Mouse (Mus musculus) embryonic facial prominence, embryonic 15.5 days (tissue): Measurements from ENCODE around the gene Zfp526. TPM values are rescaled to one million over a fixed set of nuclear protein-coding genes. Genes with fewer than 3 reads are reported as not detected.

ENCODE experiments used
- ATAC-seq: fragments of 200-750 bp; cut with Nextera tagmentation; 2 replicates; pipeline ENCODE4 v1.8.0; 2017; ENCODE audit warnings: low read depth, moderate TSS enrichment; ENCODE audit not compliant: insufficient number of reproducible peaks, low FRiP score, low TSS enrichment
- H3K27ac ChIP-seq: fragments of 300-500 bp; sonication (generic); replicated peaks from 2 replicates; pipeline ENCODE4 v1.5.1; 2015; ENCODE audit warnings: mild to moderate bottlenecking, inconsistent platforms
- H3K27me3 ChIP-seq: fragments of 300-500 bp; sonication (generic); 2 replicates; pipeline ENCODE4 v1.6.1; 2015; ENCODE audit warnings: inconsistent platforms
- H3K36me3 ChIP-seq: fragments of 300-500 bp; sonication (generic); 2 replicates; pipeline ENCODE4 v1.6.1; 2015; ENCODE audit warnings: mild to moderate bottlenecking, inconsistent platforms
- H3K4me1 ChIP-seq: fragments of 300-500 bp; sonication (generic); 2 replicates; pipeline ENCODE4 v1.6.1; 2015; ENCODE audit warnings: inconsistent platforms
- H3K4me2 ChIP-seq: fragments of 300-500 bp; sonication (generic); replicated peaks from 2 replicates; pipeline ENCODE4 v1.6.1; 2015; ENCODE audit warnings: mild to moderate bottlenecking, inconsistent platforms
- H3K4me3 ChIP-seq: fragments of 300-500 bp; sonication (generic); replicated peaks from 2 replicates; pipeline ENCODE4 v1.5.1; 2015; ENCODE audit warnings: mild to moderate bottlenecking, inconsistent platforms
- H3K9ac ChIP-seq: fragments of 300-500 bp; sonication (generic); 2 replicates; pipeline ENCODE4 v1.6.1; 2015; ENCODE audit warnings: inconsistent platforms
- H3K9me3 ChIP-seq: fragments of 300-500 bp; sonication (generic); replicated peaks from 2 replicates; pipeline ENCODE4 v1.6.1; 2016; ENCODE audit warnings: inconsistent platforms
- WGBS: fragments of 180-500 bp; shearing (Covaris S2); methylation state at CpG from one replicate; pipeline ENCODE4 v1.1.7; 2015; 5-methylcytosine and 5-hydroxymethylcytosine counted together
- polyA plus RNA-seq: library from polyadenylated mRNA; unstranded; fragments of >200 nt; fragmentation: Nextera tagmentation; extraction: Ambion mirVana; gene quantifications from 2 replicates; pipeline ENCODE4 v1.2.1, GENCODE M21; 2015

The Zfp526 gene
- polyA plus RNA-seq, 1 experiment from 2014 or later: 3.3 TPM

DNA sequence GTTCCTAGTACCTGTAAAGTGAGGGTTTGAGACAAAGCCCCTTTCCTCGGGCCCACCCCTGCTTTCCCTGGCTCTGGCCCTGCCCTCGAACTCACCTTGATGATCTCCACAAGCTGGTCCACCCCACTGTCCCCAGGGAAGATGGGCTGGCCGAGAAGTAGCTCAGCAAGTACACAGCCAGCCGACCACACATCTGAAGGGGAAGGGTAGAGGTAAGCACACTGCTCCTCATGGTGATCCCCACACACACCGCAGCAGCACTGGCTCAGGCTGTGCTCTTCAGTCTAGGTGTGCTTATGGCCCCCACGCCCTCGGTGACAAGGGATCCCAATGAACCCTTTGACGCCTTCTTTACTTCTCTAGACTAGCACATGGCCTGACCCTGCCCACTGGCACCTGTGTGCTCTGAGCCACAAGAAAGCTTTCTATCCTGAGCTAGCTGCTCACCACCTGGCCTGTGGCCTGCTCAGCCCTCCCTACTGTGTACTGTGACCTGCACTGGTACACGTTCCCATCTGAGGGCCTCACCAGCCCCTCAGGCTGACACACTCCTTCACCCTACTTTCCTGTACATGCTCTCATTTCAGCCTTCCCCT lies 9.6 kb downstream of the Zfp526 start:
- Histone ChIP-seq H3K27ac (no peak overlapping the region), H3K4me3 (no peak overlapping the region), H3K4me1 (peaks cover 17% of the 10 kb centered on the region), H3K9me3 (no peaks in the 10 kb centered on the region), H3K27me3 (no peaks in the 10 kb centered on the region), H3K36me3 (peaks cover 96% of the 10 kb centered on the region), H3K9ac (no peak overlapping the region), H3K4me2 (no peak overlapping the region)
- ATAC-seq: no peak
- WGBS: 82% methylated on average over 9 of the region's 9 CpGs

DNA sequence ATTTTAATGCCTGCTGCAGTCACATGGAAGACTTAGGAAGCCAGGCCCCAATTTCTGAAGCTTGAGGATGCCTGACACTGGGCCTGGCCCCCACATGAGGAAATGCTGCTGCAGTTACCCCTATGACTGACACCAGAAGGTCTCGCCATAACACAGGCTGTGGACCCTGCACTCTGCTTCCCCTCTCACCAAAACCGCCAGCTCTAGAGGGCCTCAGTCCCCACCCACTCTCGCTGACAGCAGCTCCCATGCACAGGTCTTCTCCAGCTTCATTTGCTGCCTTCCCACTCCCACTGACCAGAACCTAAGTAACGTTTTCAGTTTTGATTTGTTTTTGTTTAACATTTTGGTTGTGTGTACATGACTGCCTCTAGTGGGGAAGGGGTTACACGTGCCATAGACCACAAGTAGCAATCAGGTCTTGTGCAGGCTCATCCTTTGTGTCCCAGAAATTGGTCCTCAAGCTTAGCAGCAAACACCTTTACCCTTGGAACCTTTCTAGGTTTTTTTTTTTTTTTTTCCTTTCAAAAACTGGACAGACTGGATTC lies 10.9 kb downstream of the Zfp526 start:
- WGBS: 49% methylated on average over 5 of the region's 5 CpGs
- Histone ChIP-seq H3K4me1 (peaks cover 30% of the 10 kb centered on the region), H3K27ac (no peak overlapping the region), H3K9me3 (no peaks in the 10 kb centered on the region), H3K4me2 (no peak overlapping the region), H3K36me3 (peaks cover 82% of the 10 kb centered on the region), H3K9ac (no peak overlapping the region), H3K4me3 (no peak overlapping the region), H3K27me3 (no peaks in the 10 kb centered on the region)
- ATAC-seq: no peak

DNA sequence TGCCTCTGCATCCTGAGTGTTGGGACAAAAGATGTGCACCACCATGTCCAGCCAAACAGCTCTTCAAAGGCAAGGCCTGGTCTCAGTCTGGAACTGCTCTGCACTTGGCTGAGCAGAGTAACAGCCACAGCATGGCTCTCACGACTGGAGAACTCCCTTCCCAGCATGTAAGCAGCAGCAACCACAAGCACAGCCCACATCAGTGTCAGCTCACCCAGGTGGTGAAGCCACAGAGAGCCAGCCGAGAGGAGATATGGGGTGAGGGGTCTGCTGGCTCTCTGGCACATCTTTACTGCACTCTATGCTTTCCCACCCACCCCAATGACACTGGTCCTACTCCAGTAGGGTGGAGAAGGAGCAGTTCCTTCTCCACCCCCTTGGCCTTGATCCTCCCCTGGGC lies 11.8 kb downstream of the Zfp526 start:
- 67% methylated on average over 2 of the region's 2 CpGs for WGBS
- no peak overlapping the region for H3K27ac ChIP-seq
- ATAC-seq: no peak
- H3K4me2 ChIP-seq: no peak overlapping the region
- no peaks in the 10 kb centered on the region for H3K9me3 ChIP-seq
- no peak overlapping the region for H3K4me3 ChIP-seq
- H3K9ac ChIP-seq: no peak overlapping the region
- peaks cover 28% of the 10 kb centered on the region for H3K4me1 ChIP-seq
- H3K36me3 ChIP-seq: peaks cover 73% of the 10 kb centered on the region
- H3K27me3 ChIP-seq: no peaks in the 10 kb centered on the region

- no peak for ATAC-seq
- Histone ChIP-seq H3K27ac (no peak overlapping the region), H3K4me3 (no peak overlapping the region), H3K4me2 (no peak overlapping the region), H3K27me3 (no peaks in the 10 kb centered on the region), H3K9ac (no peak overlapping the region), H3K4me1 (peaks cover 43% of the 10 kb centered on the region), H3K9me3 (no peaks in the 10 kb centered on the region), H3K36me3 (peaks cover 48% of the 10 kb centered on the region)
- WGBS: 83% methylated on average over 5 of the region's 5 CpGs
These were observed 14.3 kb downstream of the Zfp526 start for GRCm38 (mm10) chr7:25235526-25235925.

- under 1% methylated on average over 71 of the region's 76 CpGs for WGBS
- ATAC-seq: peak; percentile 91
These were observed 16.2 kb downstream of the Zfp526 start, which contains the start of gene Gsk3a for GRCm38 (mm10) chr7:25237249-25238014. Gene Gsk3a, minus strand, starts transcription at chr7:25237851.

GRCm38 (mm10) chr7:25238015-25238706 lies 16.9 kb downstream of the Zfp526 start:
- Histone ChIP-seq H3K36me3 (peaks cover 43% of the 10 kb centered on the region), H3K9me3 (no peaks in the 10 kb centered on the region), H3K9ac (no peak overlapping the region), H3K4me3 (peak overlapping the region; percentile 83), H3K4me1 (peaks cover 57% of the 10 kb centered on the region), H3K27ac (peak overlapping the region; percentile 84), H3K27me3 (no peaks in the 10 kb centered on the region), H3K4me2 (peak overlapping the region; percentile 70)
- peak; percentile 94 for ATAC-seq
- WGBS: under 1% methylated on average over 23 of the region's 23 CpGs

More at GRCm38 (mm10) chr7:25237249-25238014, 16.2 kb downstream of the Zfp526 start, which contains the start of gene Gsk3a:
- Histone ChIP-seq H3K9ac (peak within 1 kb of the TSS; percentile 98), H3K4me1 (peaks cover 52% of the 10 kb centered on the region), H3K27ac (peak within 1 kb of the TSS; percentile 84), H3K4me2 (peak within 1 kb of the TSS; percentile 70), H3K9me3 (no peaks in the 10 kb centered on the region), H3K27me3 (no peaks in the 10 kb centered on the region), H3K4me3 (peak within 1 kb of the TSS; percentile 83), H3K36me3 (peaks cover 43% of the 10 kb centered on the region)

DNA sequence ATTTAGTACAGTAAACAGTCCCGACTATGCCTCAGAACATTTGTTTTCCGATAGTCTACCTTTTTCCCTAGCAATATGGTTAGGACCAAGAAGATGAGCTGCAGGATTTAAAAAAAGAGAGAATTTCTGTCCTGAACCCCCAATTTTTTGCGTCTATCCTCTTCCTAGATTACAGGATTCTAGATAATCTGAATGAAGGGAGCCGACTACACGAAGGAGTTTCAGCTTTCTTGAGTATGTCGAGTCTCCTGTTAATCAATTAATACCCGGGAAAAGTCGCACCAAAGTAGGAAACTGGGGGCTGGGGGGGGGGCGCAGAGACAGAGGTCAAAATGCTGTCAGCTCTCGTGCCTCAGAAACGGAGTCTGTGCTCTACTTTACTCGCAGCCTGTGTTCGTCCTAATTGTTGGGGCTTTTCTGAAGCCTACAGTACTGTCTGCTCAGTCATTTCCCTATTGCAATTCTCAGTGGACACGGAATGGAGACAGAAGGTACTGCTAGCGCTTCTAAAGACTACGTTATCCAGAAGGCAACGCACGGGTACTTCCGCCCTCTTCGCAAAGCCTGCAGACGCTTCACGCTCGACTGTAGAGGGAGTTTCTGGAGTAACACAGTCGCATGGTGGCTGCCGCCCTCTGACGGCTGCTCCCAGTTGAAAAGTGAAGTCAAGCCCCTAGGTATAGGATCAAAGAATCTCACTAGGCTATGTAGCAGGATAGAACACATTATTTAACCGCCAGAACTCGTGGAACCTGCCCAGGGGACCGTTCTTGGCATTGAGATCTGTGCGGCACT lies 17.8 kb downstream of the Zfp526 start:
- Histone ChIP-seq H3K4me3 (peak overlapping the region; percentile 83), H3K36me3 (peaks cover 41% of the 10 kb centered on the region), H3K9ac (no peak overlapping the region), H3K9me3 (no peaks in the 10 kb centered on the region), H3K4me2 (peak overlapping the region; percentile 70), H3K4me1 (peaks cover 63% of the 10 kb centered on the region), H3K27me3 (no peaks in the 10 kb centered on the region), H3K27ac (peak overlapping the region; percentile 84)
- ATAC-seq: peak; percentile 35
- WGBS: 2% methylated on average over 30 of the region's 30 CpGs

DNA sequence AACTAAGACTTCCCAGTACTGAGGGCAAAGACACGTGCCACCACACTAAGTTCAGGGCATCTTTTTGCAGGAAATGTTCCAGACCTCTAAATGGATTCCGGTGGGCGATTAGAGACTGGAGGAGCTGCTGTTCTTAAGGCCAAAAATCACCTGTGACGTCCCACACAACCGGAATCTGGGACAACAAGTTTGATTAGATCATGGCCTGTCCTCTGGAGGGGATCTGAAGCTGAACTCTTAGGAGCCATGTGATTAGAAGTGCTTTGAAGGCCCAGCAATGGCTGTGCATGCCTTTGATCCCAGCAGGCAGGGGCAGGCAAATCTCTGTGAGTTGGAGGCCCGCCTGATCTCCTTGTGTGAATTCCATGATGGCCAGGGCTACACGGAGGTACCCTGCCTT lies 19.4 kb downstream of the Zfp526 start:
- Histone ChIP-seq H3K9me3 (no peaks in the 10 kb centered on the region), H3K4me1 (peaks cover 67% of the 10 kb centered on the region), H3K4me3 (no peak overlapping the region), H3K27me3 (no peaks in the 10 kb centered on the region), H3K4me2 (no peak overlapping the region), H3K36me3 (peaks cover 43% of the 10 kb centered on the region), H3K9ac (no peak overlapping the region), H3K27ac (peak overlapping the region; percentile 63; the same call in 1 of the 2 replicates)
- 63% methylated on average over 7 of the region's 7 CpGs for WGBS
- no peak for ATAC-seq

- Histone ChIP-seq H3K4me2 (no peak overlapping the region), H3K27me3 (no peaks in the 10 kb centered on the region), H3K36me3 (peaks cover 47% of the 10 kb centered on the region), H3K9ac (no peak overlapping the region), H3K4me3 (no peak overlapping the region), H3K27ac (peak overlapping the region; percentile 63; the same call in 1 of the 2 replicates), H3K9me3 (no peaks in the 10 kb centered on the region), H3K4me1 (peaks cover 67% of the 10 kb centered on the region)
- 27% methylated on average over 2 of the region's 2 CpGs for WGBS
- ATAC-seq: no peak
These were observed 19.8 kb downstream of the Zfp526 start for GRCm38 (mm10) chr7:25241062-25241461.

DNA sequence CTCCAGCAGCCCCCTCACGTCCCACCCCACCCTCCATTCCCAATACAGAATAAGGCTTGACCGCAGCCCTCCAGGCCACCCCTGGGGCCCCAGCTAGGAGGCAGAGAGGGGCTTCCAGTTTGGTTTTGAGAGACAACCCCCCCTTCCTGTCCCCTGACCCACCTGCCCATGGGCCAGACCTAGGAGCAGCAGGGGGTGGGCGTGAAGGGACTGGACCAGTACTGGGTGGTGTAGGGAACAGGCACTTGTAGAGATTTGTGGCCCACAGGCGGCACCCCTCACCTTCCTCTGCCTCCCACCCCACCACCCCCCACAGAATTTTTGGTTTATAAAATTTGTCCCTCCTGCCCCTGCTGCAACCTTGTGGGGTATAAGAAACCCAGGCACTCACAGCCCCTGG lies 22.1 kb downstream of the Zfp526 start:
- Histone ChIP-seq H3K27me3 (no peaks in the 10 kb centered on the region), H3K9ac (no peak overlapping the region), H3K36me3 (peaks cover 49% of the 10 kb centered on the region), H3K4me2 (no peak overlapping the region), H3K4me3 (no peak overlapping the region), H3K9me3 (no peaks in the 10 kb centered on the region), H3K27ac (peak overlapping the region; percentile 11; the same call in 1 of the 2 replicates), H3K4me1 (peaks cover 80% of the 10 kb centered on the region)
- WGBS: 89% methylated on average over 4 of the region's 4 CpGs
- no peak for ATAC-seq
